Mouse (Mus musculus) heart, adult 2 months (tissue): Measurements from ENCODE around the gene Calhm6.

Experiments
- CTCF ChIP-seq: fragments of 200-600 bp; IDR thresholded peaks from 2 replicates; pipeline ENCODE4 v1.8.1; 2022; ENCODE audit warnings: antibody characterized with exemption, mild to moderate bottlenecking, moderate library complexity
- EP300 ChIP-seq: fragments of 200-500 bp; IDR thresholded peaks from 2 replicates; pipeline ENCODE4 v1.6.1; 2011; ENCODE audit warnings: low read depth, low read length, control low read depth; ENCODE audit not compliant: insufficient read depth
- POLR2A ChIP-seq: fragments of 200-500 bp; IDR thresholded peaks from 2 replicates; pipeline ENCODE4 v1.6.1; 2011; ENCODE audit warnings: mild to moderate bottlenecking, low read depth, low read length, control low read depth; ENCODE audit not compliant: insufficient read depth

GRCm38 (mm10) chr10:34171191-34171590, 43.4 kb upstream of the Calhm6 start:
- TF ChIP-seq POLR2A = no peak
- TF ChIP-seq CTCF = no peak
- no peak for TF ChIP-seq EP300
